Mouse (Mus musculus) monocyte, adult 59 days (primary cell): ENCODE measurements around the gene Bid. TPM values are rescaled to one million over a fixed set of nuclear protein-coding genes. Genes with fewer than 3 reads are reported as not detected.

Experiments
- total RNA-seq, 2 experiments: library from RNA; stranded (reverse); gene quantifications; one replicate each; pipeline ENCODE4 v1.2.4; 2023

Bid gene
- 10 to 100 TPM; 41.7 to 46.6 TPM for total RNA-seq

DNA sequence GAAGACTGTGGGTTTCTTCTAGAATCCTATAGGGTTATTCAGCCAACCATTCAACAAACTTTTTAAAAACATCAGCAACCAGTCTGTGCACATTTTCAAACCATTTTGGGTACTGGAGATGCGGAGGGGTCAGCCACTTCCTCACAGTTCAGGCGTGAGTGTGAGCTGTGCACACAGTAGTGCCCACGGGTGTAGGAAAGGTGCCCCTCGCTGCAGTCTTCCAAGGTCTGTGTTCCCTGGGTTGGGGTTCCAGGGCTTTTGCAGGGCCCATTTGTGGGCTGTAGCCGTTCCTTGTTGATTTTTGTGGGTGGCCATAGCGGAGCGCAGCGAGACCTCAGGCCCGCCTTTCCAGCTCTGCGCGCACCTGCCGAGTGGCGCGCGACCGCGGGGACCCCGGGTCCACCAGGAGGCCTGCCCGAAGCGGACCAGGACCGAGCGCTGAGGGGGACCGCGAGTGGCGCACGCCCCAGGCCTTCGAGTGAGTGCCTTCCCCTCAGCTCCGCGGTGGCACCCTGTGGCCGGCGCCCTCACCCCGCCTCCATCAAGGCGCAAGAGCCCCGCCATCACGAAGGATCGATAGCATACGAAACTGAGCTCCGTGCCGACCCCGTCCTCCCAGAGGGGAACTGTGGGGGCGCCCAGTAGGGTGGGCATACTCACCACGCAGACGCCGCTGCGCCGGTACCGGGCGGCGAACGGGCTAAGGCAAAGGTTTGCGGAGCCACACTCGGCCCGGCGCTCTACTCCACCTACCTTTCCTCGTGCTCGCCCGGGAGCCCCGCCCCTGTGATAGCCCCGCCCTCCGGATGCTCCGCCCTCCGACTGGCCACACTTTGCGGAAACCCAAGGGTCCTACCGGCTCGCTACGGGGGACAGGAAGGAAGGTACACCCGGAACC, at the start of gene Bid:
Bid (minus strand) TSS at position 780 of the 898 bp plus-strand sequence.

Other genes with a start within 250 kb of the Bid start
- not detected for gene Slc25a18, start 143.3 kb downstream of the Bid start, total RNA-seq
- gene Atp6v1e1, start 94.1 kb downstream of the Bid start, total RNA-seq: 100 to 1,000 TPM; 196 to 218 TPM
- gene Bcl2l13, start 80.6 kb downstream of the Bid start, total RNA-seq: 10 to 100 TPM; 34.0 to 35.9 TPM
- gene Mical3, start 214.1 kb upstream of the Bid start, total RNA-seq: 10 to 100 TPM; 15.2 to 19.3 TPM